Mouse (Mus musculus) lung, adult 18-20 months (tissue): ENCODE measurements around the gene Csrp3.

Experiments used
- DNase-seq, 2 experiments: peaks; one replicate each; pipeline ENCODE4 v3.0.0; 2022; ENCODE audit warnings: mixed read lengths in 2 of 2

Csrp3 gene

GRCm38 (mm10) chr7:48825170-48825569 is 22.7 kb downstream of the Csrp3 start:
- no peak for DNase-seq

GRCm38 (mm10) chr7:48824671-48825070 is 23.2 kb downstream of the Csrp3 start:
- no peak for DNase-seq

GRCm38 (mm10) chr7:48823621-48824020 is 24.2 kb downstream of the Csrp3 start:
- no peak for DNase-seq

- DNase-seq, result no peak
Observed at GRCm38 (mm10) chr7:48821654-48822053, 26.2 kb downstream of the Csrp3 start.

- DNase-seq, result no peak
Observed at GRCm38 (mm10) chr7:48813594-48813993, 34.2 kb downstream of the Csrp3 start.

GRCm38 (mm10) chr7:48812358-48812757 is 35.5 kb downstream of the Csrp3 start:
- no peak for DNase-seq

- DNase-seq, result no peak
Observed at GRCm38 (mm10) chr7:48810652-48811051, 37.2 kb downstream of the Csrp3 start.

GRCm38 (mm10) chr7:48806587-48806986 is 41.2 kb downstream of the Csrp3 start:
- no peak for DNase-seq

- no peak for DNase-seq
Observed at GRCm38 (mm10) chr7:48803381-48803780, 44.5 kb downstream of the Csrp3 start.

GRCm38 (mm10) chr7:48795130-48795529 is 52.7 kb downstream of the Csrp3 start:
- no peak for DNase-seq

GRCm38 (mm10) chr7:48791412-48791811 is 56.4 kb downstream of the Csrp3 start:
- DNase-seq, result no peak

- no peak for DNase-seq
Observed at GRCm38 (mm10) chr7:48790117-48790516, 57.7 kb downstream of the Csrp3 start.

- DNase-seq, result peak; percentile 96
Observed at GRCm38 (mm10) chr7:48788851-48789572, 58.8 kb downstream of the Csrp3 start, which contains the start of gene Zdhhc13. Gene Zdhhc13 (plus strand): TSS chr7:48789003.

GRCm38 (mm10) chr7:48788348-48788747 is 59.5 kb downstream of the Csrp3 start:
- DNase-seq, result peak; percentile 6 to 13

- no peak for DNase-seq
Observed at GRCm38 (mm10) chr7:48784773-48785523, 62.9 kb downstream of the Csrp3 start.

- no peak for DNase-seq
Observed at GRCm38 (mm10) chr7:48782432-48782831, 65.4 kb downstream of the Csrp3 start.
